Mouse (Mus musculus) MEL (cell line): ENCODE data around the gene Pde4dip. TPM values are rescaled to one million over a fixed set of nuclear protein-coding genes. Genes with fewer than 3 reads are reported as not detected.

ENCODE experiments used
- DNase-seq: peaks from one replicate; pipeline ENCODE4 v3.0.0; 2011; ENCODE audit warnings: low read depth, low spot score
- H3K27ac ChIP-seq: 2 replicates; pipeline ENCODE4 v1.5.1; 2012; ENCODE audit warnings: low read depth, mild to moderate bottlenecking, control low read depth, low read length, moderate library complexity; ENCODE audit not compliant: control insufficient read depth
- H3K27me3 ChIP-seq, 2 experiments: fragments of 150-350 bp in 1 of 2; sonication (generic) in 1 of 2; 2 replicates each; pipeline ENCODE4 v1.6.1; 2012; ENCODE audit warnings: low read length in 2 of 2, mild to moderate bottlenecking in 2 of 2, improper control_type of control experiment in 1 of 2, moderate library complexity in 1 of 2; ENCODE audit not compliant: insufficient read depth in 2 of 2, control insufficient read depth in 1 of 2
- H3K36me3 ChIP-seq, 2 experiments: 2 replicates each; pipeline ENCODE4 v1.6.1; 2012 to 2014; ENCODE audit warnings: low read length in 2 of 2, improper control_type of control experiment in 1 of 2, inconsistent platforms in 1 of 2, mild to moderate bottlenecking in 1 of 2; ENCODE audit not compliant: insufficient read depth in 2 of 2, control insufficient read depth in 1 of 2
- H3K4me1 ChIP-seq, 2 experiments: fragments of 150-350 bp in 1 of 2; sonication (generic) in 1 of 2; 2 replicates each; pipeline ENCODE4 v1.6.1; 2012; ENCODE audit warnings: low read length in 2 of 2, improper control_type of control experiment in 1 of 2, mild to moderate bottlenecking in 1 of 2; ENCODE audit not compliant: insufficient read depth in 2 of 2, control insufficient read depth in 1 of 2
- H3K4me3 ChIP-seq, 2 experiments: fragments of 150-350 bp in 1 of 2; sonication (generic) in 1 of 2; 2 replicates each; pipeline ENCODE4 v1.5.1; 2012; ENCODE audit warnings: low read depth in 2 of 2, low read length in 2 of 2, mild to moderate bottlenecking in 2 of 2, moderate library complexity in 2 of 2, control low read depth in 1 of 2, improper control_type of control experiment in 1 of 2; ENCODE audit not compliant: control insufficient read depth in 1 of 2, insufficient read depth in 1 of 2
- H3K79me2 ChIP-seq: 2 replicates; pipeline ENCODE4 v1.6.1; 2012; ENCODE audit warnings: mild to moderate bottlenecking, low read length, moderate library complexity; ENCODE audit not compliant: control insufficient read depth, poor library complexity, insufficient read depth
- H3K9ac ChIP-seq: 2 replicates; pipeline ENCODE4 v1.6.1; 2012; ENCODE audit warnings: low read depth, mild to moderate bottlenecking, control low read depth, low read length, moderate library complexity; ENCODE audit not compliant: control insufficient read depth, poor library complexity, severe bottlenecking
- H3K9me3 ChIP-seq: fragments of 150-350 bp; sonication (generic); replicated peaks from 2 replicates; pipeline ENCODE4 v1.6.1; 2012; ENCODE audit warnings: mild to moderate bottlenecking, low read length, improper control_type of control experiment, moderate library complexity; ENCODE audit not compliant: insufficient read depth
- BHLHE40 ChIP-seq: IDR thresholded peaks from 2 replicates; pipeline ENCODE4 v1.6.1; 2012; ENCODE audit warnings: low read depth, mild to moderate bottlenecking, inconsistent platforms, low read length, improper control_type of control experiment, borderline replicate concordance
- CHD1 ChIP-seq: IDR thresholded peaks from 2 replicates; pipeline ENCODE4 v1.6.1; 2012; ENCODE audit warnings: low read depth, mild to moderate bottlenecking, inconsistent platforms, low read length, improper control_type of control experiment
- CTCF ChIP-seq, 3 experiments: IDR thresholded peaks in 2 of 3; conservative IDR thresholded peaks in 1 of 3; 2 replicates each; pipeline ENCODE4 v1.5.1; 2011 to 2012; ENCODE audit warnings: low read length in 3 of 3, low read depth in 2 of 3, mild to moderate bottlenecking in 2 of 3, improper control_type of control experiment in 1 of 3, inconsistent platforms in 1 of 3, mixed read lengths in 1 of 3, moderate library complexity in 1 of 3; ENCODE audit not compliant: control insufficient read depth in 1 of 3, insufficient read depth in 1 of 3, poor library complexity in 1 of 3, severe bottlenecking in 1 of 3
- E2F4 ChIP-seq: IDR thresholded peaks from 2 replicates; pipeline ENCODE4 v1.6.1; 2011; ENCODE audit warnings: low read depth, low read length, improper control_type of control experiment, borderline replicate concordance
- EP300 ChIP-seq, 2 experiments: IDR thresholded peaks; 2 replicates each; pipeline ENCODE4 v1.6.1; 2011; ENCODE audit warnings: improper control_type of control experiment in 2 of 2, low read length in 2 of 2, low read depth in 1 of 2, mild to moderate bottlenecking in 1 of 2
- ETS1 ChIP-seq: IDR thresholded peaks from 2 replicates; pipeline ENCODE4 v1.6.1; 2012; ENCODE audit warnings: low read depth, mild to moderate bottlenecking, inconsistent platforms, low read length, improper control_type of control experiment, moderate library complexity
- GABPA ChIP-seq: IDR thresholded peaks from 2 replicates; pipeline ENCODE4 v1.6.1; 2012; ENCODE audit warnings: low read depth, mild to moderate bottlenecking, inconsistent platforms, low read length, improper control_type of control experiment, moderate library complexity
- GATA1 ChIP-seq: IDR thresholded peaks from 2 replicates; pipeline ENCODE4 v1.6.1; 2011; ENCODE audit warnings: low read depth, low read length, improper control_type of control experiment
- HCFC1 ChIP-seq: IDR thresholded peaks from 2 replicates; pipeline ENCODE4 v1.6.1; 2012; ENCODE audit warnings: low read depth, mild to moderate bottlenecking, inconsistent platforms, low read length, improper control_type of control experiment, moderate library complexity
- JUND ChIP-seq: IDR thresholded peaks from 2 replicates; pipeline ENCODE4 v1.6.1; 2011; ENCODE audit warnings: low read depth, mild to moderate bottlenecking, improper control_type of control experiment, low read length
- KAT2A ChIP-seq: conservative IDR thresholded peaks from 2 replicates; pipeline ENCODE4 v1.6.1; 2012; ENCODE audit warnings: low read depth, low read length, improper control_type of control experiment, inconsistent platforms
- MAX ChIP-seq: IDR thresholded peaks from 2 replicates; pipeline ENCODE4 v1.6.1; 2011; ENCODE audit warnings: low read length, improper control_type of control experiment
- MEF2A ChIP-seq: IDR thresholded peaks from 2 replicates; pipeline ENCODE4 v1.6.1; 2014; ENCODE audit warnings: low read depth, mild to moderate bottlenecking, inconsistent platforms, low read length, improper control_type of control experiment; ENCODE audit not compliant: poor library complexity, insufficient replicate concordance, severe bottlenecking; ENCODE audit errors: extremely low read depth
- MXI1 ChIP-seq: IDR thresholded peaks from 2 replicates; pipeline ENCODE4 v1.6.1; 2011; ENCODE audit warnings: mild to moderate bottlenecking, low read depth, low read length, improper control_type of control experiment
- MYB ChIP-seq: IDR thresholded peaks from 2 replicates; pipeline ENCODE4 v1.6.1; 2011; ENCODE audit warnings: mild to moderate bottlenecking, low read depth, low read length, improper control_type of control experiment
- MYC ChIP-seq: IDR thresholded peaks from 2 replicates; pipeline ENCODE4 v1.6.1; 2011; ENCODE audit warnings: low read depth, mild to moderate bottlenecking, low read length, improper control_type of control experiment, moderate library complexity
- NRF1 ChIP-seq: IDR thresholded peaks from 2 replicates; pipeline ENCODE4 v1.6.1; 2014; ENCODE audit warnings: low read depth, mild to moderate bottlenecking, inconsistent platforms, low read length, improper control_type of control experiment, moderate library complexity; ENCODE audit not compliant: poor library complexity, insufficient read depth, severe bottlenecking
- POLR2A ChIP-seq, 2 experiments: IDR thresholded peaks; 2 replicates each; pipeline ENCODE4 v1.6.1; 2011 to 2012; ENCODE audit warnings: low read length in 2 of 2, mild to moderate bottlenecking in 2 of 2, control low read depth in 1 of 2, improper control_type of control experiment in 1 of 2, low read depth in 1 of 2, moderate library complexity in 1 of 2; ENCODE audit not compliant: control insufficient read depth in 1 of 2, insufficient read depth in 1 of 2, poor library complexity in 1 of 2
- POLR2AphosphoS5 ChIP-seq: IDR thresholded peaks from 2 replicates; pipeline ENCODE4 v1.6.1; 2012; ENCODE audit warnings: low read depth, borderline replicate concordance, mild to moderate bottlenecking, inconsistent platforms, low read length, moderate library complexity, mixed read lengths
- RAD21 ChIP-seq: IDR thresholded peaks from 2 replicates; pipeline ENCODE4 v1.6.1; 2011; ENCODE audit warnings: mild to moderate bottlenecking, low read depth, low read length, improper control_type of control experiment
- RCOR1 ChIP-seq: IDR thresholded peaks from 2 replicates; pipeline ENCODE4 v1.6.1; 2012; ENCODE audit warnings: low read depth, mild to moderate bottlenecking, inconsistent platforms, low read length, improper control_type of control experiment
- SIN3A ChIP-seq: IDR thresholded peaks from 2 replicates; pipeline ENCODE4 v1.6.1; 2012; ENCODE audit warnings: low read length, improper control_type of control experiment, inconsistent platforms
- TAL1 ChIP-seq: IDR thresholded peaks from 2 replicates; pipeline ENCODE4 v1.6.1; 2012; ENCODE audit warnings: mild to moderate bottlenecking, inconsistent platforms, low read length, moderate library complexity, mixed read lengths
- TBP ChIP-seq: IDR thresholded peaks from 2 replicates; pipeline ENCODE4 v1.8.0; 2011; ENCODE audit warnings: low read depth, low read length, improper control_type of control experiment
- TCF12 ChIP-seq: IDR thresholded peaks from 2 replicates; pipeline ENCODE4 v1.6.1; 2014; ENCODE audit warnings: low read depth, mild to moderate bottlenecking, inconsistent platforms, low read length, improper control_type of control experiment, moderate library complexity
- UBTF ChIP-seq: IDR thresholded peaks from 2 replicates; pipeline ENCODE4 v1.6.1; 2012; ENCODE audit warnings: low read depth, mild to moderate bottlenecking, inconsistent platforms, low read length, improper control_type of control experiment, moderate library complexity, borderline replicate concordance; ENCODE audit not compliant: insufficient read depth
- USF1 ChIP-seq: IDR thresholded peaks from 2 replicates; pipeline ENCODE4 v1.6.1; 2014; ENCODE audit warnings: low read depth, mild to moderate bottlenecking, inconsistent platforms, low read length, improper control_type of control experiment, moderate library complexity
- ZC3H11A ChIP-seq: IDR thresholded peaks from 2 replicates; pipeline ENCODE4 v1.6.1; 2012; ENCODE audit warnings: low read depth, mild to moderate bottlenecking, inconsistent platforms, low read length, improper control_type of control experiment
- ZKSCAN1 ChIP-seq: IDR thresholded peaks from 2 replicates; pipeline ENCODE4 v1.6.1; 2012; ENCODE audit warnings: low read depth, mild to moderate bottlenecking, inconsistent platforms, low read length, improper control_type of control experiment, moderate library complexity
- ZMIZ1 ChIP-seq: IDR thresholded peaks from 2 replicates; pipeline ENCODE4 v1.6.1; 2012; ENCODE audit warnings: low read depth, mild to moderate bottlenecking, inconsistent platforms, low read length, improper control_type of control experiment, moderate library complexity
- ZNF384 ChIP-seq: IDR thresholded peaks from 2 replicates; pipeline ENCODE4 v1.6.1; 2012; ENCODE audit warnings: low read depth, mild to moderate bottlenecking, inconsistent platforms, low read length, improper control_type of control experiment
- polyA plus RNA-seq, 2 experiments: library from polyadenylated mRNA; stranded (reverse) in 1 of 2; unstranded in 1 of 2; fragments of >175 nt in 1 of 2; fragments of >200 nt in 1 of 2; gene quantifications; 2 replicates each; pipeline versions ENCODE4 v1.2.1 to v1.2.4; 2012; ENCODE audit warnings: low replicate concordance in 2 of 2, low read depth in 1 of 2; ENCODE audit not compliant: insufficient read length in 2 of 2, insufficient read depth in 1 of 2, missing spikeins in 1 of 2
- total RNA-seq: library from RNA; depleted of rRNA; stranded (reverse); fragments of 300-350 nt; gene quantifications from 2 replicates; pipeline ENCODE4 v1.2.3, GENCODE M21; 2012

Gene Pde4dip
- total and polyA plus RNA-seq, 3 experiments, result 47.6 to 52.4 TPM; not detected in 1

- no peak for TF ChIP-seq POLR2AphosphoS5
- TF ChIP-seq TAL1, result no peak
- no peak for TF ChIP-seq MXI1
- TF ChIP-seq MEF2A, result no peak
- 0 out of 2 replicates have a peak, but pooled peaks have one; percentile 38 for TF ChIP-seq CHD1
- TF ChIP-seq HCFC1, result no peak
- TF ChIP-seq NRF1, result no peak
- TF ChIP-seq ETS1, result no peak; the same call in 1 of the 2 replicates
- TF ChIP-seq BHLHE40, result no peak
Measured at GRCm38 (mm10) chr3:97937945-97938266, 49.4 kb upstream of the Pde4dip start (continued).

DNA sequence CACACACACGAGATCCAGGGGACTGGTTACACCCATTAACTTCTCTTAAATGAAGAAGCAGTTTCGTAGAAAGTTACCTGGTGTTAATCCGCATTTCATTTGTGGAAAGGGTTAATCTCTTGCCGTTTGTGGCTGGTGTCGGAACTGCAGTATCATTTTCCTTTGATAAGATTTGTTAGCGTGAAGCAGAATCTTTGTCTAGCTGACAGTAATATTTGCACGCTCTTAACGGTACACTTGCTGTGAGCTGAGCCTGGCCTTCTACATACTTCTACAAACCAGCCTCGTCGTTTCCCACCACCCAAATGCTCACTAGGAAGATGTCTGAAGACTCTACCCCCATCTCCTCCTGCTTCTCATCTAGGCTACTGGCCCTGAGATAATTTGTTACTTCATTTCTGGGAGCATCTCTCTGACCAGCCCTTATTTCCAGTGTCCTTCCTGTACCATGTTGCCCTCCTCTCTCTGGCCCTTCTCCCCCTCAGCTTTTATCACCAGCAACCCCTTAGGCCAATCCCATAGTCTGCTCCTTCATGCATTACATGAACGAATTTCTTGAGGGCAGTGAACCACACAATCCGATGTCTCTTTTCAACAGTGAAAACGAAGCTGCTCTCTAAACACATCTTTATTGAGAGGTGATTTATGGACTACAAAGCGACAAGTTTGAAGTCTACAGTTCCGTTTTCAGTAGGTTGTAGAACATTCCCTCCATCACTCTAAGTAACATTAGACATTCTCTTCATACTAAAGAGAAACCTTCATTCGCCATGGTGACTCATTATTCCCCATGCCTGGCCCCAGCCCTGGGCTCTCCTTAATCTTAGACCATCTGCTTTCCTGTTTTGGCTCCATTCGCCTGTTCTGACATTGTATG lies 48.8 kb upstream of the Pde4dip start:
- H3K4me1 ChIP-seq, result peaks cover 52 to 73% of the 10 kb centered on the region in 2 experiments
- H3K9me3 ChIP-seq, result no peaks in the 10 kb centered on the region
- H3K79me2 ChIP-seq, result peaks cover 2% of the 10 kb centered on the region; the same call in 1 of the 2 replicates
- peak overlapping the region; percentile 69 for H3K9ac ChIP-seq
- no peaks in the 10 kb centered on the region for H3K27me3 ChIP-seq
- peak; percentile 89 for DNase-seq
- H3K27ac ChIP-seq, result peak overlapping the region; percentile 99
- H3K4me3 ChIP-seq, result peak overlapping the region; percentile 41 to 52
- peaks cover 0 to 54% of the 10 kb centered on the region in 2 experiments; a peak in 2 of 4 replicates for H3K36me3 ChIP-seq
- TF ChIP-seq POLR2AphosphoS5 (no peak), RAD21 (no peak), UBTF (no peak), TAL1 (peak; percentile 86), USF1 (no peak), POLR2A (IDR thresholded peaks at IDR 0.05; ENCODE audit: control insufficient read depth in 1 of 2, insufficient read depth in 1 of 2, low read depth in 1 of 2, low read length in 2 of 2, poor library complexity in 1 of 2) (peak in 1 of 2 experiments; percentile 59; a peak in 2 of 4 replicates), ETS1 (peak; percentile 81), E2F4 (0 out of 2 replicates have a peak, but pooled peaks have one; percentile 12), SIN3A (peak; percentile 72), KAT2A (no peak), MYC (no peak), GATA1 (peak; percentile 88), HCFC1 (0 out of 2 replicates have a peak, but pooled peaks have one; percentile 33), MAX (peak; percentile 40; the same call in 1 of the 2 replicates), BHLHE40 (no peak), TCF12 (peak; percentile 52; the same call in 1 of the 2 replicates), MYB (peak; percentile 90), JUND (peak; percentile 26; the same call in 1 of the 2 replicates), EP300 (IDR thresholded peaks at IDR 0.05; ENCODE audit: low read depth in 1 of 2, low read length in 2 of 2) (peak; percentile 87 to 90), ZMIZ1 (peak; percentile 63; the same call in 1 of the 2 replicates), CTCF (IDR thresholded peaks at IDR 0.05 in 2 of 3, conservative IDR thresholded peaks at IDR 0.05 in 1 of 3; ENCODE audit: control insufficient read depth in 1 of 3, insufficient read depth in 1 of 3, low read depth in 2 of 3, low read length in 3 of 3, poor library complexity in 1 of 3, severe bottlenecking in 1 of 3) (peak in 1 of 3 experiments; percentile 28; a peak in 1 of 6 replicates), ZC3H11A (no peak), ZNF384 (no peak), ZKSCAN1 (no peak), GABPA (0 out of 2 replicates have a peak, but pooled peaks have one; percentile 21), TBP (peak; percentile 86), RCOR1 (peak; percentile 84; the same call in 1 of the 2 replicates)
